ENCODE assay signal across 5 mouse cellular contexts in genomic region chr1:85484985-85485384, GRCm38 (mm10).
DNase-seq lines count a peak whose midpoint lies in the region; TF ChIP-seq lines count a peak whose summit lies in the region.
"Not testable (repeated sequence)": the region's sequence is repeated elsewhere in the genome, so short reads cannot be mapped to it uniquely, and the experiment has no call there.

No protein-coding gene starts in this region.

- not testable (repeated sequence) for TF ChIP-seq EP300 in heart, adult 2 months (IDR thresholded peaks at IDR 0.05; ENCODE audit: insufficient read depth, low read depth, low read length)

- intact Hi-C loops in heart, adult 2 months (cut with DNase I) = not testable (repeated sequence)

- H3K9ac ChIP-seq in heart, adult 2 months (ENCODE audit: low read depth, low read length) = not testable (repeated sequence)

- DNase-seq in gastrocnemius, postnatal 25 days = peak; percentile 15
- peak; percentile 93 for DNase-seq in heart, adult 11 months
- peak; percentile 17 to 23 for DNase-seq in heart, adult 2 months
- DNase-seq in heart, postnatal 4 days = peak; percentile 9
- DNase-seq in testis, postnatal 10 days (ENCODE audit: low spot score) = peak; percentile 36

- not testable (repeated sequence) for H3K36me3 ChIP-seq in heart, adult 2 months (ENCODE audit: control insufficient read depth, insufficient read depth, low read length)

- not testable (repeated sequence) for TF ChIP-seq POLR2A in heart, adult 2 months (IDR thresholded peaks at IDR 0.05; ENCODE audit: insufficient read depth, low read depth, low read length)

- WGBS in heart, adult 2 months = 78% methylated on average over 4 of the region's 6 CpGs

- not testable (repeated sequence) for H3K27me3 ChIP-seq in heart, adult 2 months (ENCODE audit: control insufficient read depth, insufficient read depth, low read length)

- H3K79me2 ChIP-seq in heart, adult 2 months (replicated peaks; ENCODE audit: control insufficient read depth, insufficient read depth, low read length) = not testable (repeated sequence)

- H3K4me1 ChIP-seq in heart, adult 2 months (ENCODE audit: control insufficient read depth, insufficient read depth, low read length) = not testable (repeated sequence)

- not testable (repeated sequence) for TF ChIP-seq CTCF in heart, adult 2 months (IDR thresholded peaks at IDR 0.05)

- H3K4me3 ChIP-seq in heart, adult 2 months = not testable (repeated sequence)

- not testable (repeated sequence) for H3K27ac ChIP-seq in heart, adult 2 months

Comparison
In these comparisons a context has a peak if more than half of its experiments do, and no peak if none do; other contexts are left out.
1. DNase-seq: peak in every context shown above with its lines; median percentile 93 in heart, adult 11 months; 36 in testis, postnatal 10 days; 20 in heart, adult 2 months; 15 in gastrocnemius, postnatal 25 days; 9 in heart, postnatal 4 days.